Mouse (Mus musculus) forebrain, embryonic 15.5 days (tissue): ENCODE data around the gene Zfhx3. TPM values are rescaled to one million over a fixed set of nuclear protein-coding genes. Genes with fewer than 3 reads are reported as not detected.

Source experiments
- ATAC-seq: fragments of 200-750 bp; cut with Nextera tagmentation; replicated peaks from 2 replicates; pipeline ENCODE4 v1.8.0; 2017; ENCODE audit warnings: mild to moderate bottlenecking, moderate TSS enrichment, moderate library complexity
- H3K27ac ChIP-seq: fragments of 300-500 bp; sonication (generic); replicated peaks from 2 replicates; pipeline ENCODE4 v1.5.1; 2015; ENCODE audit warnings: mild to moderate bottlenecking, inconsistent platforms
- H3K27me3 ChIP-seq: fragments of 300-500 bp; sonication (generic); 2 replicates; pipeline ENCODE4 v1.6.1; 2015; ENCODE audit warnings: inconsistent platforms
- H3K36me3 ChIP-seq: fragments of 300-500 bp; sonication (generic); 2 replicates; pipeline ENCODE4 v1.6.1; 2015; ENCODE audit warnings: mild to moderate bottlenecking, inconsistent platforms
- H3K4me1 ChIP-seq: fragments of 300-500 bp; sonication (generic); 2 replicates; pipeline ENCODE4 v1.6.1; 2015; ENCODE audit warnings: inconsistent platforms
- H3K4me2 ChIP-seq: fragments of 300-500 bp; sonication (generic); replicated peaks from 2 replicates; pipeline ENCODE4 v1.6.1; 2015; ENCODE audit warnings: mild to moderate bottlenecking, inconsistent platforms
- H3K4me3 ChIP-seq: fragments of 300-500 bp; sonication (generic); 2 replicates; pipeline ENCODE4 v1.5.1; 2015; ENCODE audit warnings: mild to moderate bottlenecking, inconsistent platforms
- H3K9ac ChIP-seq: fragments of 300-500 bp; sonication (generic); replicated peaks from 2 replicates; pipeline ENCODE4 v1.6.1; 2015; ENCODE audit warnings: mild to moderate bottlenecking, inconsistent platforms
- H3K9me3 ChIP-seq: fragments of 300-500 bp; sonication (generic); 2 replicates; pipeline ENCODE4 v1.6.1; 2016; ENCODE audit warnings: inconsistent platforms
- WGBS: fragments of 180-500 bp; shearing (Covaris S2); methylation state at CpG from one replicate; pipeline ENCODE4 v1.1.7; 2015; ENCODE audit warnings: mixed read lengths; 5-methylcytosine and 5-hydroxymethylcytosine counted together
- polyA plus RNA-seq: library from polyadenylated mRNA; unstranded; fragments of >200 nt; fragmentation: Nextera tagmentation; extraction: Ambion mirVana; gene quantifications from 2 replicates; pipeline ENCODE4 v1.2.1, GENCODE M21; 2015

The Zfhx3 gene
- polyA plus RNA-seq, 1 experiment from 2014 or later = 14.9 TPM

DNA sequence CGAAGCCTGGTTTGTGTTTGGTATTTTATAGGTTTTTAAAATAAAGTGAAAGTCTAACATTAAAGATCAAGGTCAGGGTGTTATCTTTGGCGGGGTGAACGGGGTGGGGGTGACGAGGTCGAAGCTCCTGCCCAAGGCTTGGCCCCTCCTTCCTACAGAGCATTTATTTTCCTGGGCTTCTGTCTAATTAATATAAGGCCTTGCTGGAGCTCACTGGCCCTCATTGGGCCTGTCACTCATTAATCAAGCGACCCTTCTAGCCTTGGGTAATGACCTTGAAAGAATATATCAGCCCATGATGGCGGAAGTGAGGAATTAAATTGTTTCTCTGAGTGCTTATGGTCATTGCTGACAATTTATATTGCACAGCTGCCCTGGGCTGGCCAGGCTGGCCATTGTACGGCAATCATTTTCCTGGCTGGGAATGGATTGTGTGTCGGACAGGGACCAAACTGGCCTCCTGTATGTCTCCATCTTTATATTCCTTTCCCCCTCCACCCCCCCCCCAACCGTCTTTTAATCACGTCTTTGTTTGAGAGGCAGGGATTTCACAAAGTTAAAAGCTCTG, 322.2 kb downstream of the Zfhx3 start:
- Histone ChIP-seq H3K9me3 (no peaks in the 10 kb centered on the region), H3K4me3 (no peak overlapping the region), H3K27ac (no peak overlapping the region), H3K36me3 (no peaks in the 10 kb centered on the region), H3K9ac (no peak overlapping the region), H3K4me2 (no peak overlapping the region), H3K27me3 (no peaks in the 10 kb centered on the region), H3K4me1 (no peaks in the 10 kb centered on the region)
- no peak for ATAC-seq
- 34% methylated on average over 11 of the region's 11 CpGs for WGBS

DNA sequence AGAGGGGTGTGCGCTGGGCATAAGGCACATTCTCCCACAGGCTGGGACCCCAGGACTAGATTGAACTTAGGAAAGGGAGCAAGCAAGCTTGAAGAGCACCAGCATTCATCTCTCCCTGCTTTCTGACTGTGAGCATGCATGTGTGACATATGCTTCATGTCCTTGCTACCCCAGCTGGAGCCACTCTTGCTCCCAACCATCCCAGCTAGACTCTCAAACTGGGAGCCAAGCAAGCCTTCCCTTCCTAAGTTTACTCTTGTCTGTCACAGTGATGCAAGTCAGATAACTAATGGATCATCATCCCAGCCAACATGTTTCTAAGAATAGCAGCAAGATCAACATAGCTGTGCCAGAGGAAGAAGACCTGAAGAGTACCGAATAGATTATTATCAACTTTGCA, 335.5 kb downstream of the Zfhx3 start:
- Histone ChIP-seq H3K4me3 (no peak overlapping the region), H3K9ac (no peak overlapping the region), H3K27me3 (no peaks in the 10 kb centered on the region), H3K36me3 (no peaks in the 10 kb centered on the region), H3K4me1 (no peaks in the 10 kb centered on the region), H3K4me2 (no peak overlapping the region), H3K27ac (no peak overlapping the region), H3K9me3 (no peaks in the 10 kb centered on the region)
- WGBS = 95% methylated on average over 2 of the region's 2 CpGs
- ATAC-seq = no peak

DNA sequence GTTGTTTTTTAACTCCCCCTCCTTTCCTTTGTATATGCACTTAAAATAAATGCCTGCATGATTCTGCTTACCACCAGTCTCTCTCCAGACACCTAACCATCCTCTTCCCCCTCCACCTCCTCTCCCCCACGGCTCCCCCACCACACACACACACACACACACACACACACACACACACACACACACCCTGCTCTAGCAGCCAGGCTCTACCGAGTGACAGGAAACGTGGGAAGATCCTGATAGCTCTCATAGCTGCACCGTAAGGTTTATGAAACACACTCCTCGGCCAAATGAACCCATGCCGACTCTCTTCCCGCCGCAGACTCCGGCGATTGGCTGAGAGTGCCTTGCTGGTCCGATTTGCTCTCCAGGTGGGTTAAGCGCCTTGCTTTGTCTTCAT, 339.5 kb downstream of the Zfhx3 start:
- Histone ChIP-seq H3K4me2 (no peak overlapping the region), H3K27ac (0 out of 2 replicates have a peak overlapping the region, but pooled peaks have one; percentile 27)

DNA sequence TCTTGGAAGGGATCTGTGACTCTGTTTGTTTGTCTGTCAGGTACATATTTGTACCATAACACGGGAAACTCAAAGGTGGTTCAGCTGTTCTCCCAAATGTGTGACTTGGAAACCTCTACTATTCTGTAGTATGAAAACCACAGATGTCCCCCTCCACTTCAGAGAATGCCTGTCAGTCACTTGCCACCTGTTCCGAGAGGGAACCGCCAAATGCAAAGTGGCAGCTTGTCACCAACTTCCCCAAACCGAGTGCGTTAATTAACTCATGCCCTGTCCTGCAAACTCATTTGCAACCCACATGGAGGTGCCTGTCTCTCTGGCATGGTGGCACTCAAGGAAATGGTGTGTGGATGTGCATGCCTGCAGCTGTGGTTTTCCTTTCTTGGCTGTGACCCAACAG, 343.7 kb downstream of the Zfhx3 start:
- peak; percentile 78 for ATAC-seq
- H3K36me3 ChIP-seq = no peaks in the 10 kb centered on the region

More for the DNA sequence above, 339.5 kb downstream of the Zfhx3 start:
- no peak overlapping the region for H3K9ac ChIP-seq
- H3K27me3 ChIP-seq = peaks cover 8% of the 10 kb centered on the region; the same call in 1 of the 2 replicates
- no peak for ATAC-seq
- no peaks in the 10 kb centered on the region for H3K9me3 ChIP-seq
- 70% methylated on average over 12 of the region's 12 CpGs for WGBS
- H3K36me3 ChIP-seq = no peaks in the 10 kb centered on the region
- H3K4me1 ChIP-seq = peaks cover 3% of the 10 kb centered on the region
- no peak overlapping the region for H3K4me3 ChIP-seq

DNA sequence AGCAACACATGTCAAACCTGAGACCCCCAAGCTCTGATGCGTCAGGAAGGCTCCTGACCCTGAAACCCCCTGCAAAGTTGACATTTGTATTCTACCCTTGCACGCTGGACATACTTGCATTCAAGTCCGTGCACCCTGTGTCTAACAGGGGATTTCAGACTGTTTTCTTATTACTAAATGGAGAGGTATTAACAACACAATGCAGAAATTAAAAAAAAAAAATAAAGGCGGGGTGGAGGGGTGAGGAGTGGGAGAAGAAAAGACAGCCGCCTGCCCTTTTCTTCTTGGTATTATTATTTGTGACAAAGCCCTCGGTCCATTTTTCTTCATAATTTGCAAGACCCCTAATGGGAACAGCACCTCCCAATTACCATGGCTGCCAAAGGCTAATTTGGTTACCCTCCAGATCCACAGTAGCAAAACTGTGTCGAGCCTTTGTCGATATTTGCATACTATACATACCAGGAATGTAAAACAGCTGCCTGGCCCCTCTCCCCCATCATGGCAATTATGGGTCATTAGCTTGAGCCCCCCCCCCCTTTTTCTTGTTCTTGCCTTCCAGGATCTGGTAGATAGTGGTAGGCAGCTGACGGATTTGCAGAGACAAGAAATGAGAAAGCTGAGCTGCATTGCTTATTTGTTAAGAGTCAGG, 358.6 kb downstream of the Zfhx3 start:
- peak overlapping the region; percentile 59 for H3K27ac ChIP-seq
- peaks cover 18% of the 10 kb centered on the region; the same call in 1 of the 2 replicates for H3K27me3 ChIP-seq
- no peak overlapping the region for H3K4me3 ChIP-seq
- WGBS = 9% methylated on average over 9 of the region's 9 CpGs
- peaks cover 24% of the 10 kb centered on the region for H3K4me1 ChIP-seq
- H3K9me3 ChIP-seq = no peaks in the 10 kb centered on the region
- no peak overlapping the region for H3K4me2 ChIP-seq
- no peaks in the 10 kb centered on the region for H3K36me3 ChIP-seq
- no peak overlapping the region for H3K9ac ChIP-seq
- peak; percentile 57 for ATAC-seq

More for the DNA sequence above, 343.7 kb downstream of the Zfhx3 start:
- Histone ChIP-seq H3K27ac (no peak overlapping the region), H3K9ac (no peak overlapping the region), H3K4me1 (peaks cover 3% of the 10 kb centered on the region), H3K27me3 (peaks cover 11% of the 10 kb centered on the region; the same call in 1 of the 2 replicates), H3K9me3 (no peaks in the 10 kb centered on the region), H3K4me2 (no peak overlapping the region), H3K4me3 (no peak overlapping the region)
- WGBS = 24% methylated on average over 5 of the region's 5 CpGs

DNA sequence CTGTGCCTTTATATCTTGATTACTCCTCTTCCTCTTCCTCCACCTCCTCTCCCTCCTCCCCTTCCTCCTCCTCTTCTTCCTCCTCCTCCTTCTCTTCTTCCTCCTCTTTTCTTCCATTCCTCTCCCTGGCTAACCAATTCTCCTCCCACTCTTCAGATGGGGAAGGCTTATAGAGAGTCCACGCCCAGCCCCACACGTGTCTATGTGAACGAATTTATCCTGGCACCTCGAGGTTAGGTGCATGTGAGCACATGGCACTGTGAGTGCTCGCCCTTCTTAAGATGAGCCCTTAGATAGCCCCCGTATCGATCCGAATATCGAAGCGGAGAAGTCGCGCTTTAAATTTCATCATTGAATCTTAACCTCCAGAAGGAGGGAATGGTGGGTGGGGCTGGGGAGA, 359.2 kb downstream of the Zfhx3 start:
- no peaks in the 10 kb centered on the region for H3K36me3 ChIP-seq
- H3K9ac ChIP-seq = no peak overlapping the region
- ATAC-seq = peak; percentile 38; the same call in 1 of the 2 replicates
- peaks cover 18% of the 10 kb centered on the region; the same call in 1 of the 2 replicates for H3K27me3 ChIP-seq
- WGBS = 67% methylated on average over 12 of the region's 12 CpGs
- H3K4me2 ChIP-seq = no peak overlapping the region
- H3K4me3 ChIP-seq = no peak overlapping the region
- no peaks in the 10 kb centered on the region for H3K9me3 ChIP-seq
- peak overlapping the region; percentile 59 for H3K27ac ChIP-seq
- peaks cover 24% of the 10 kb centered on the region for H3K4me1 ChIP-seq

DNA sequence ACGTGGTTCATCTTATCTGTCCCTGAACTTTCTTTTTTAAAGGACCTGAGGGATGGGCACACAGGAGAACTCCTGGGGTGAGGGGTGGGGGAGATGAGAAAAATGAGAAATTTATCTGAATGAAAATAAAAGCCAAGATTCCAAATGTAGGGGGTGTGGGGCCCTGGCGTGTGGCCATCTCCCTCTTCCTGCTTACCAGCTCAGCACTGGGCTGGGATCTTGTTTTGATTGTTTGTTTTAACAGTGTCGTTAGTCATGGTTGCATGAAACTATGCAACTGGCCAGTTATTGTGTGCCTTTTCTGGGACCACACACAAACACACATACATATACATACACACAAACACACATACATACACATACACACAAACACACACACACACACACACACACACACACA, 362.9 kb downstream of the Zfhx3 start:
- ATAC-seq = no peak
- Histone ChIP-seq H3K4me2 (no peak overlapping the region), H3K4me1 (peaks cover 23% of the 10 kb centered on the region), H3K9ac (no peak overlapping the region), H3K4me3 (no peak overlapping the region), H3K36me3 (no peaks in the 10 kb centered on the region), H3K27me3 (0 out of 2 replicates have a peak, but pooled peaks cover under 1% of the 10 kb centered on the region), H3K9me3 (no peaks in the 10 kb centered on the region), H3K27ac (no peak overlapping the region)
- WGBS = 73% methylated on average over 3 of the region's 3 CpGs

DNA sequence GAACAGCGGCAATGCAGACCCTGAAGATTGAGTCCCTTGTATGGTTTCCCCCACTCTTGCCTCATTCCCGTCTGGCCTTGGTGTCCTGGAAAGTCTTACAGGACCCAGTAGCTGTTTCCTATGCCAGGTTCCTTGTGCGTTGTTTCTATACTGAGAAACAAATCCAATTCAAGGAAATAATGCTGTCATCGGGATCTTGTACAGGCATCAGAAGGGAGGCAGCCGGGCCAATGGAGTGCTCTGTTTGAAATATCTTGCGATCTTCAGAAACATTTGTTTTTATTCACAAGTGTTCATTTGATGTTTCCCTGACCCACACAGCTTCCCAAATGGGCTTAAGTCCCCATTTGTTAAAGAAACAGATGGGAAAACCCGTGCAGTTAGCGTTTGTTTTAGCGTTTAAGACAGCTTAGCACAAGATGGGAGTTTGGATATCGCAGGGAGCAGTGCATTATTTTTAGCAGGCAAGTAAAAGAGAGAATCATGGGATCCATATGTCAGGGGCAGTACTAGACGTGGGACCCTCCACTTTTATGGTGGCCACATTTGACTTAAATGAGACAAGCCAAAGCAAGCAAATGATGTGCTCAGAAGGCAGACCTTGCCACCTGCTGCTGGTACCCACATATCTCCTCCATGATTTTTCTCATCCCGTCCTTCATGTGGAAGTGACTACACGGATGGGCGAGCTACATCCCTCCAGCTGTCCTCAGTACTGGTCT, 367.2 kb downstream of the Zfhx3 start:
- no peak overlapping the region for H3K4me2 ChIP-seq
- no peak for ATAC-seq
- WGBS = 81% methylated on average over 14 of the region's 14 CpGs

DNA sequence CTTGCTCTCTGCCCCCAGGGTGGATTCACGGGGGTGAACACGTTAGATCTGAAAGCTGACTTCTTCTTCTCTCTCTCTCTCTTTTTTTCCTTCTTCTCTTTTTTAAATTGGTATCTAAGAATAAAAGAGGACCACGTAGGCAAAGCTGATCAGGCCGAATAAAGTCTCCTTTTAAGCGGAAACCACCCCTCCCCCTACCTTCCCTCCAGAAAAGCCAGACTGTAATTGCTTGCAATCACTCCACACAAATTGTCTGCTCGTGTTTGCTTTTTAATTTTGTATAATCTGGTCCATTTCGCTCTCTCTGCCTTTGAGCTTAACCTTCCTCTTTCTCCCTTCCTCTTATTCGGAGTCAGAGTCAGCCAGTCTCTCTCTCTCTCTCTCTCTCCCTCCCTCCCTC, 372.6 kb downstream of the Zfhx3 start:
- Histone ChIP-seq H3K4me2 (no peak overlapping the region), H3K36me3 (no peaks in the 10 kb centered on the region), H3K27me3 (no peaks in the 10 kb centered on the region), H3K4me1 (peaks cover 11% of the 10 kb centered on the region), H3K27ac (0 out of 2 replicates have a peak overlapping the region, but pooled peaks have one; percentile 1), H3K4me3 (no peak overlapping the region), H3K9me3 (no peaks in the 10 kb centered on the region), H3K9ac (no peak overlapping the region)
- 8% methylated on average over 8 of the region's 8 CpGs for WGBS
- ATAC-seq = no peak

More for the DNA sequence above, 367.2 kb downstream of the Zfhx3 start:
- Histone ChIP-seq H3K27me3 (no peaks in the 10 kb centered on the region), H3K27ac (no peak overlapping the region), H3K9me3 (no peaks in the 10 kb centered on the region), H3K36me3 (no peaks in the 10 kb centered on the region), H3K4me1 (peaks cover 6% of the 10 kb centered on the region; the same call in 1 of the 2 replicates), H3K4me3 (no peak overlapping the region), H3K9ac (no peak overlapping the region)

DNA sequence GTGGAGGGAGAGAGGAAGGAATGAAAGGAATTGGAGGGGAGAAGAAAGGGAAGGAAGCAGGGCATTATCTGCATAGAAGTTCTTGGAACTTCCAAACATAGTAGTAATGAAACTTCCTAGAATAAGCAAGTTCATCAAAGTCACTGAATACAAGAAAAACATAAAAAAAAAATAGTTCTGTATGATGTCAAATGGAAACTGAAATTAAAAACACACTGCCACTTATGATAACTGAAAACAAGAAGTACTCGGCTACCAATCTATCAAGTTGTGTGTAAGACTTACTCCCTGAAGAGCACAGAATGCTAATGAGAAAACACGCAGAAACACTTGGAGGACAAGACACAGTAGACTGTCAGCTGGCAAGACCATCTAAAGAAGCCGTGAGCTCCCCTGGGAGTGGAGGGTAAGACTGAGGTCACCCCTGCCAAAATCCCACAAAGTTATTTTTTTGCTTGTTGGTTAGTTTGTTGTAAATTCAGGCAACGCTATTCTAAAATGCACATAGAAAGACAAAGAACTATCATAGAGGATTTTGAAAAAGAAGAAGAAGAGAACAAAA, 375.2 kb downstream of the Zfhx3 start:
- Histone ChIP-seq H3K9ac (no peak overlapping the region), H3K4me2 (no peak overlapping the region), H3K4me1 (peaks cover 11% of the 10 kb centered on the region), H3K36me3 (no peaks in the 10 kb centered on the region), H3K4me3 (no peak overlapping the region), H3K27me3 (no peaks in the 10 kb centered on the region), H3K9me3 (no peaks in the 10 kb centered on the region), H3K27ac (no peak overlapping the region)
- WGBS = 85% methylated on average over 4 of the region's 4 CpGs
- ATAC-seq = no peak

DNA sequence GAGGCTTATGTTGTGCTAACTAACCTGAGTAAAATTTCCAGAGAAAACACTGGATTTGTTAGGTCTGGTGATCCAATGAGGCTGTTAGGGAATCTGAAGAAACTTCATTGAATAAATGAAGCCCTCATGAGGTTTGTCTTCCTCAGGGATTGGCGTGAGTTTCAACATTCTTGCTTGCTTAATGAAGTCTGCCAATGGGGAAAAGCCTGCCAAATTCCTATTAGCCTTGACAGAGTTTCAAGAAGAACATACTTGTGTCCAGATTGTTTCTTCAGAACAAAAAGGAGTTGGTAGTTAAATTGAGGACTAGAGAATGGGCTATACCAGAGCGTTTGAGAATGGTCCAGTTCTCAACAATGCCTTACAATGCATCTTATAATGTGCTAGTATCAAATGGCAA, 385.3 kb downstream of the Zfhx3 start:
- no peaks in the 10 kb centered on the region for H3K9me3 ChIP-seq
- WGBS = 38% methylated on average over 2 of the region's 2 CpGs
- H3K9ac ChIP-seq = no peak overlapping the region
- H3K27me3 ChIP-seq = no peaks in the 10 kb centered on the region
- no peak for ATAC-seq
- no peak overlapping the region for H3K27ac ChIP-seq
- no peaks in the 10 kb centered on the region for H3K36me3 ChIP-seq
- no peak overlapping the region for H3K4me3 ChIP-seq
- H3K4me1 ChIP-seq = no peaks in the 10 kb centered on the region
- no peak overlapping the region for H3K4me2 ChIP-seq

DNA sequence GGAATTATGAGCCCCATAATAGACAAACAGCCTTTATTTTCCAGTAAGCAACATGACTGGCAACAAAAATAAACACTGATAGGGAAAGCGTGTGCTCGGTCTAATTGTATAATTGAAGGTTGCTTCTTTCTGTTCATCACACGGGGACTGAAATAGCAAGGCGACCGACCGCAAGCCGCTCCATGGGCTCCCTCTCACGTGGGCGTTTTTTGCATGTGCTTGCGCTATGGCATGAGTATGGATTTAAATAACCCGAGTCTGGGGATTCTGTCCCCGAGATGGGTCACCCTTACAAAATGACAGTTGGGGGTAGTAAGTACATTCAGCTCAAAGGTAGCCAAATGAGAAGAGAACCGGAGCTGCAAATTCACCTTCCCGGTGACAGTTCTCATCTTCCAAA, 405.9 kb downstream of the Zfhx3 start:
- H3K4me3 ChIP-seq = no peak overlapping the region
- no peaks in the 10 kb centered on the region for H3K36me3 ChIP-seq
- H3K4me1 ChIP-seq = no peaks in the 10 kb centered on the region
- no peak overlapping the region for H3K27ac ChIP-seq
- no peak for ATAC-seq
- H3K9me3 ChIP-seq = no peaks in the 10 kb centered on the region
- H3K27me3 ChIP-seq = no peaks in the 10 kb centered on the region
- 80% methylated on average over 14 of the region's 14 CpGs for WGBS
- no peak overlapping the region for H3K9ac ChIP-seq
- H3K4me2 ChIP-seq = no peak overlapping the region
